Mouse (Mus musculus) testis, adult 2 months (tissue): ENCODE data around the gene Tmigd1.

Experiments
- CTCF ChIP-seq: fragments of 200-500 bp; IDR thresholded peaks from 2 replicates; pipeline ENCODE4 v1.5.1; 2012; ENCODE audit warnings: low read depth, mild to moderate bottlenecking, inconsistent platforms, low read length, moderate library complexity; ENCODE audit not compliant: control insufficient read depth, insufficient read depth, insufficient replicate concordance
- POLR2A ChIP-seq: fragments of 200-500 bp; IDR thresholded peaks from 2 replicates; pipeline ENCODE4 v1.6.1; 2012; ENCODE audit warnings: low read depth, mild to moderate bottlenecking, inconsistent platforms, low read length, moderate library complexity; ENCODE audit not compliant: control insufficient read depth

GRCm38 (mm10) chr11:76896360-76896759 lies 5.6 kb upstream of the Tmigd1 start:
- TF ChIP-seq CTCF = no peak
- TF ChIP-seq POLR2A = no peak
